8 mouse cellular contexts compared by ENCODE assay signal in the genomic region with DNA sequence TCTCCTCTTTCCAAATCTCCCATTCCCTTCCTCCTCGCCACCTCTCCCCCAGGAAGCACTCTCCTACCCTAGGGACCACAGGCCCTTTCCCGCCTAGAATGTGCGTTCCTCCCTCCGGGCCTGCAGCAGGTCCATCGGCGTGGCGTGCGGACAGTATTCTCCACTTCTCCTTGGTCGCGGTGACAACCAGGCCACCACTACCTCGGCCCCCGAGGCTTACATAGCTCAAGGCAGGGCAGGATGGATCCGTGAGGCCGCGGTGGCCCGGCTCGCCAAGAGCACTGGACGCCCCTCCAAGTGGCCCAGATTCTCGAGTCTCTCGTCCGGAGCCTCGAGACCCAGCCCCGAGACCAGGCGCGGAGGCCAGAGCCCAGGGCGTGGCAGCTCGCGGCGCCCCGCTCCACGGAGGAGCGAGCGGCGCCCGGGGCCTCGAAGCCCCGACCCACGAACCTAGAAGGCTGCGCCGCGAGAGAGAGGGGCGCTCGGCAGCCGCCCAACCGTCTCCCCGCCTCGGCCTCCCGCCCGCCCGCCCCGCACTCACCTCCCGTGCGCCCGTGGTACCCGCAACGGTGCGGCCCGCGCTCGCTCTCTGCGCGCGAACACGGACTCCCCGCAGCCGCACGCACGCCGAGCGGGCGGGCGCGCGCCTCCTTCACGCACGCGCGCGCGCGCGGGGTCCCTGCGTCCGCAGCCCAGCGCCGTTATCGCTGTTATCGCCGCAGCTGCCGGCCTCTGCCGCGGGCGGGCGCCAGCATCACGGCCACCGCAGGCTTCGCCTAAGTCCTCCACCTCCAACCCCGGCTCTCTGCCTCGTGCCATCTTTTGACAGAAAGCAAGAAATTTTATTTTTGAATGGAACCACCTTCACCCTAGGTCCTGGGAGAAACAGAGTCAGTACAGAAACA. TPM values are rescaled to one million over a fixed set of nuclear protein-coding genes. Genes with fewer than 3 reads are reported as not detected.
DNase-seq lines count a peak whose midpoint lies in the region; ATAC-seq and TF ChIP-seq lines count a peak whose summit lies in the region.

TSS of gene B3galnt1 (minus strand) at position 700 of the 905 bp plus-strand sequence.

- peak; percentile 63 for ATAC-seq in Patski
- ATAC-seq in hematopoietic stem cell, adult 5-6 weeks (replicated peaks in 1 of 2; ENCODE audit: insufficient read depth in 1 of 2, low FRiP score in 2 of 2, low TSS enrichment in 1 of 2, low read depth in 1 of 2, poor library complexity in 2 of 2, severe bottlenecking in 2 of 2) = peak; percentile 52 to 58
- peak; percentile 84 for ATAC-seq in lung, embryonic 16.5 days (ENCODE audit: low read depth)
- ATAC-seq in inflammation-experienced regulatory T-cells, adult 6 months = no peak

- WGBS in lung, embryonic 16.5 days = under 1% methylated on average over 71 of the region's 99 CpGs

- peak within 1 kb of the TSS; percentile 79 for H3K9ac ChIP-seq in lung, embryonic 16.5 days (ENCODE audit: low read length)

- no peaks in the 10 kb centered on the region for H3K9me3 ChIP-seq in lung, embryonic 16.5 days (ENCODE audit: control insufficient read depth, low read length)

- CTCF ChIA-PET in Patski (lab: Charles Lee) = interaction anchor here (1.1 kb wide), 1 partner anchor 104 kb away, joined by 3 read pairs; no protein-coding TSS in a partner anchor

- peak within 1 kb of the TSS; percentile 76 for H3K4me3 ChIP-seq in lung, embryonic 16.5 days (ENCODE audit: low read length)

- peaks cover 26% of the 10 kb centered on the region for H3K27me3 ChIP-seq in Patski
- H3K27me3 ChIP-seq in lung, embryonic 16.5 days (ENCODE audit: control insufficient read depth, insufficient read depth, low read depth, low read length) = no peaks in the 10 kb centered on the region

- POLR2A ChIA-PET in Patski (lab: Charles Lee) = interaction anchor here (0.6 kb wide), 1 partner anchor 314 kb away, joined by 3 read pairs; no protein-coding TSS in a partner anchor

- TF ChIP-seq CTCF in Patski (IDR thresholded peaks at IDR 0.05) = peak; percentile 74

- DNase-seq in Patski (ENCODE audit: low read depth, low spot score) = peak; percentile 6
- DNase-seq in cerebellum, adult 8-10 months = peak; percentile 57
- DNase-seq in frontal cortex, adult 2 months (ENCODE audit: extremely low spot score in 1 of 2, low spot score in 1 of 2) = peak in 1 of 2 experiments; percentile 62
- DNase-seq in layer of hippocampus, postnatal 10 days (ENCODE audit: low spot score in 2 of 2) = peak; percentile 61 to 70
- peak; percentile 79 for DNase-seq in ovary, postnatal 36 days (ENCODE audit: low spot score)

- H3K4me1 ChIP-seq in lung, embryonic 16.5 days (replicated peaks; ENCODE audit: control insufficient read depth, insufficient read depth, low read length) = peaks cover 8% of the 10 kb centered on the region; the same call in 1 of the 2 replicates

- H3K36me3 ChIP-seq in lung, embryonic 16.5 days (ENCODE audit: control insufficient read depth, insufficient read depth, low read length) = no peaks in the 10 kb centered on the region

- H3K27ac ChIP-seq in lung, embryonic 16.5 days (ENCODE audit: low read length) = no peak within 1 kb of the TSS

- in situ Hi-C loops in Patski (cut with MboI; ENCODE audit: low pct_unique_long_range_greater_than_20kb) = no loop called here

- H3K4me2 ChIP-seq in lung, embryonic 16.5 days (ENCODE audit: low read depth, low read length) = peak within 1 kb of the TSS; percentile 88

RNA-seq across cellular contexts. Expression of gene B3galnt1, which starts in this region (rescaled TPM):
- 9.0 TPM for polyA plus RNA-seq in Patski (2021)
- 40.5 and 45.7 TPM in 2 replicates for polyA plus RNA-seq in frontal cortex, adult 2 months (2012; rRNA removed)
- total RNA-seq in hematopoietic stem cell, adult 5-6 weeks (2017) = 1.0 and 1.4 TPM in 2 replicates
- 10 to 100 TPM; 47.3 to 51.6 TPM for total RNA-seq in layer of hippocampus, postnatal 10 days (2021)
- 32.9 and 33.3 TPM in 2 replicates for polyA plus RNA-seq in lung, embryonic 16.5 days (2015; fragmentation: Nextera tagmentation; extraction: Ambion mirVana)
- under 1 TPM in 1 of 3 experiments, not detected in 2; 0.37 TPM for polyA plus RNA-seq in inflammation-experienced regulatory T-cells, adult 6 months (2017; shearing (Covaris generic))

Comparison
In these comparisons a context has a peak if more than half of its experiments do, and no peak if none do; other contexts are left out.
1. RNA of gene B3galnt1 (total RNA-seq): 47.3 to 51.6 TPM in layer of hippocampus, postnatal 10 days; 1.0 to 1.4 TPM in hematopoietic stem cell, adult 5-6 weeks; every median in the first group is over 10 times any median in the second.